Mouse (Mus musculus) forebrain, embryonic 15.5 days (tissue): ENCODE measurements around the gene G430095P16Rik. TPM values are rescaled to one million over a fixed set of nuclear protein-coding genes. Genes with fewer than 3 reads are reported as not detected.

Experiments used
- ATAC-seq: fragments of 200-750 bp; cut with Nextera tagmentation; replicated peaks from 2 replicates; pipeline ENCODE4 v1.8.0; 2017; ENCODE audit warnings: mild to moderate bottlenecking, moderate TSS enrichment, moderate library complexity
- H3K27ac ChIP-seq: fragments of 300-500 bp; sonication (generic); replicated peaks from 2 replicates; pipeline ENCODE4 v1.5.1; 2015; ENCODE audit warnings: mild to moderate bottlenecking, inconsistent platforms
- H3K27me3 ChIP-seq: fragments of 300-500 bp; sonication (generic); 2 replicates; pipeline ENCODE4 v1.6.1; 2015; ENCODE audit warnings: inconsistent platforms
- H3K36me3 ChIP-seq: fragments of 300-500 bp; sonication (generic); 2 replicates; pipeline ENCODE4 v1.6.1; 2015; ENCODE audit warnings: mild to moderate bottlenecking, inconsistent platforms
- H3K4me1 ChIP-seq: fragments of 300-500 bp; sonication (generic); 2 replicates; pipeline ENCODE4 v1.6.1; 2015; ENCODE audit warnings: inconsistent platforms
- H3K4me2 ChIP-seq: fragments of 300-500 bp; sonication (generic); replicated peaks from 2 replicates; pipeline ENCODE4 v1.6.1; 2015; ENCODE audit warnings: mild to moderate bottlenecking, inconsistent platforms
- H3K4me3 ChIP-seq: fragments of 300-500 bp; sonication (generic); 2 replicates; pipeline ENCODE4 v1.5.1; 2015; ENCODE audit warnings: mild to moderate bottlenecking, inconsistent platforms
- H3K9ac ChIP-seq: fragments of 300-500 bp; sonication (generic); replicated peaks from 2 replicates; pipeline ENCODE4 v1.6.1; 2015; ENCODE audit warnings: mild to moderate bottlenecking, inconsistent platforms
- H3K9me3 ChIP-seq: fragments of 300-500 bp; sonication (generic); 2 replicates; pipeline ENCODE4 v1.6.1; 2016; ENCODE audit warnings: inconsistent platforms
- WGBS: fragments of 180-500 bp; shearing (Covaris S2); methylation state at CpG from one replicate; pipeline ENCODE4 v1.1.7; 2015; ENCODE audit warnings: mixed read lengths; 5-methylcytosine and 5-hydroxymethylcytosine counted together
- polyA plus RNA-seq: library from polyadenylated mRNA; unstranded; fragments of >200 nt; fragmentation: Nextera tagmentation; extraction: Ambion mirVana; gene quantifications from 2 replicates; pipeline ENCODE4 v1.2.1, GENCODE M21; 2015

Gene G430095P16Rik
- polyA plus RNA-seq, 1 experiment from 2014 or later: 2.7 TPM

DNA sequence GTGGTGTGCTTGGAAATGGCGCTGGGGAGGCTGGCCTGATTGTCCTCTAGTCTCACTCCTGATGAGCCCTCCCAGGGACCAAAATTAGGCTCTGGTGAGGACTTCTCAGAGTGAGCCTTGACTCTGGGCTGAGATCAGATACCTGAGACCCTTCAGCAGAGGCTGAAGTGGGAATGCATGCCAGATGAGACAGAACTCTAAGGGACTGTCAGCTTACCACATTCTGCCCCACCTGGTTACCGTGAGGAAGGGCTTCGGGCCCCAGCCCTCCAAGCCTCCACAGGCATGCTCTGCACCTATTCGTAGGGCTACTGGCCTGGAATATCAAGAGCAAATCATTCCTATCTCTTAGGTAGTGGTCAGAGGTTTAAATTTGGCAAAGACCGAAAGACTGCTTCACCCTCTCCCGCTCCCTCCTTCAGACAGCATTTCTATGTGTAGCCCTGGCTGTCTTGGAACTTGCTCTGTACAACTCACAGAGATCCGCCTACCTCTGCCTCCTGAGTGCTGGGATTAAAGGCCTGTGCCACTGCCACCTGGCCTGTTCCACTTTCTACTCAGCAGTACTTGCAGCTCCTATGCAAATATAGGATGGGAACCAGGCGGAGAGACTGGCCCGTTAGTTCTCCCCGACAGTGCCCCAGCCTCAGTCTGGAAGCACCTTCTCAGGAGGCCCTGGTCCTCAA is 16.1 kb downstream of the G430095P16Rik start:
- Histone ChIP-seq H3K9ac (peak overlapping the region; percentile 22), H3K36me3 (no peaks in the 10 kb centered on the region), H3K4me1 (peaks cover 100% of the 10 kb centered on the region), H3K4me3 (no peak overlapping the region), H3K9me3 (no peaks in the 10 kb centered on the region), H3K27me3 (no peaks in the 10 kb centered on the region), H3K27ac (peak overlapping the region; percentile 82), H3K4me2 (peak overlapping the region; percentile 25; the same call in 1 of the 2 replicates)
- no peak for ATAC-seq
- 40% methylated on average over 10 of the region's 10 CpGs for WGBS

DNA sequence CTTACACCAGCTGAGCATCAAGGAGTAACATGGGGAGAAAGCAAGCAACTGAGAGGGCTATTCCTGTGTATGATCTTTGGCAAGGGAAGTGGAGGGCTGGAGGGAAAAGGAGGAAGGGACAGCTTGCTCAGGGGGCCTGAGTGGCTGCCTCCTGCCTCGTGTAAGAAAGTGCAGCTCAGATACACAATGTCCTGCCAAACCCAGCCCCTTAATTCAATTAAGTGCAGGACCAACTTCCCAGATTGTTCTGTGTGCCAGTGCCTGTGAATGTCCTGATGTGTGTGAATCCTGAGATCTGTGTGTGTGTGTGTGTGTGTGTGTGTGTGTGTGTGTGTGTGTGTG is 16.6 kb downstream of the G430095P16Rik start:
- Histone ChIP-seq H3K9me3 (no peaks in the 10 kb centered on the region), H3K4me3 (no peak overlapping the region), H3K27ac (peak overlapping the region; percentile 82), H3K9ac (no peak overlapping the region), H3K4me1 (peaks cover 100% of the 10 kb centered on the region), H3K4me2 (no peak overlapping the region), H3K27me3 (no peaks in the 10 kb centered on the region), H3K36me3 (no peaks in the 10 kb centered on the region)
- 0% methylated on average over 1 of the region's 1 CpGs for WGBS
- no peak for ATAC-seq

DNA sequence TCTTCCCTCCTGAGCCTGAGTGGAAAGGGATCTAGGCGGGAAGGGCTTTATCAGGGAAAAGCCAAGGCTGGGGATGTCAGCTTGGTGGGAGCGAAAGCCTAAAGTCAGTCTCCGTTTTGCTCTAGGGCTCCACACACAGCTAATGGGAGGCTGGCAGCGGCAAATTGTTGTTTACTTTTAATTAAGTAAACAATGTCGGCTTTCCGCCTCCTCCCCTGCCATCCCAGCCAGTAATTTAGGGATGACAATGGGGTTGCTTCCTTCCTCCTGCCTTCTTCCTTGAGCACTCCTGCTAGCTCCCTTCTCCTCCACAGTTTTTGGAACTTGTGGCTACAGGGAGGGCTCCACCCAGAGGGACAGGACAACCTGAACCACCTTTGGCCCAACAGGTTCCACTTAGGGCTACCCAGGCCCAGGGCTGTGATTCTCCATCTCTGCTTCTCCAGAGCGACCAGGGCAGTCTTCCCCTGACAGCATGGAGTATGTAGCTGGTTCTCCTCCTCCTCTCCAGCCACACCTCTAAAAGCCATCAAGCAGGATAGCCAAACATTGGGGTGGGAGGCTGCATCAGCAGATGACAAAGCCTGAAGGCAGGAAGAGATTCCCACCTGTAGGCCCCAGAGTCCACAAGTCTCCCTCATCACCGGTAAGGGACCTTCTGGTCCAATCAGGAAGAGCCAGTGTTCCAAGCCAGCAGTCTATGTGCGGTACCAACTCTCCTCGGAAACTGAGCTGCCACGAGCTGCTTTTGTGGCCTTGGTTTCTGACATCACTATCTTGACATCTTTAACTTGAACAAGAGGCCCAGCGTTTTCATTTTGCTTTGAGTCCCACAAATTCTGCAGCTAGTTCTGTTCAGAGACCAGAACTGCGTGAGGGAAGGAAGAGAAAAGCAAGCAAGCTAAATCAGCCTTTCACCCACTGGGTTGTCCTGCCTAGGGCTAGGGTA is 18.4 kb downstream of the G430095P16Rik start:
- WGBS: 32% methylated on average over 13 of the region's 13 CpGs
- H3K27me3 ChIP-seq: no peaks in the 10 kb centered on the region
- no peak overlapping the region for H3K4me3 ChIP-seq
- no peaks in the 10 kb centered on the region for H3K9me3 ChIP-seq
- no peaks in the 10 kb centered on the region for H3K36me3 ChIP-seq
- H3K4me1 ChIP-seq: peaks cover 98% of the 10 kb centered on the region
- H3K4me2 ChIP-seq: no peak overlapping the region
- H3K9ac ChIP-seq: 0 out of 2 replicates have a peak overlapping the region, but pooled peaks have one; percentile 35
- no peak for ATAC-seq
- peak overlapping the region; percentile 82 for H3K27ac ChIP-seq

DNA sequence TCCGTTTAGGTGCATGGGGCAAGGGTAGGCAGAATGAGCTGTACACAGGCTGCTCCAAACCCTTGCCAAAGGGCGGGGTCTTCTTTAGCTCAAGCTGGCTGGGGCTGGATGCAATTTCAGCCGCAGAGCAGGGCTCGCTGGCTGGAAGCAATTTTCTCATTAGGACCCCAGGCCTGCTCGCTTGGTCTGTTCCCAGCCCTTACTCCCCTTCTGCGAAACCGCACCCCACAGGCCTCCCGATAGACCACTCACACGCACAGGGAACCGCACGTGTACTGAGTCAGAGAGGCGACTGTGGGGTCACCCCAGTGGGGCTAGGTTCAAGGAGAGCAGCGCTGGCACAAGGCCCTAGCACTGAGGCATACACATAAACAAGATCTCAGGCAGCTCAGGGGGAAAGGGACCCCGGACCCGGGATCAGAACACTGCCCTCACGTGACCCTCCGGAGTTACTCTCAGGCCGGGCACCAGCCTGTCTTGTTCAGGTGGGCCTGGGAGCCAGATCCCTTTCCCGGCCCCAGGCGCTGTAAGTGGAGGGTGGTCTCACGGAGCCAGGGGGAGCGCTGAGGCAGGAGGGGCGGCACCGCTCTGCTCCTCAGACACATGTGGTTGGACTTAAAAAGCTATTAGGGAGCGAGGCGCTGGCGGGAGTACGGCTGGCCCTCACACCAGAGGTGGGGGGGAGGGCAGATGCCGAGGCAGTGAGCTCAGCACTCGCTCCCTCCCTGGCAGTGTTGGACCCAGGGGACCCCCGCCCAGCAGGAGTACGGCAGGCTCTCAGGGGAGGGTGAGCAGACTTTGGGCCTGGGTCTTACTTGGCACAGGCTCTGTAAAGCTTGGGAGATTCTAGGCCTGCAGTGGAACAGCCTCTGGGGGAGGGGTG is 19.6 kb downstream of the G430095P16Rik start:
- no peaks in the 10 kb centered on the region for H3K9me3 ChIP-seq
- peak; percentile 44 for ATAC-seq
- H3K27me3 ChIP-seq: no peaks in the 10 kb centered on the region
- peak overlapping the region; percentile 82 for H3K27ac ChIP-seq
- H3K4me3 ChIP-seq: peak overlapping the region; percentile 9; the same call in 1 of the 2 replicates
- 4% methylated on average over 32 of the region's 32 CpGs for WGBS
- H3K4me2 ChIP-seq: peak overlapping the region; percentile 34
- H3K36me3 ChIP-seq: no peaks in the 10 kb centered on the region
- H3K4me1 ChIP-seq: peaks cover 98% of the 10 kb centered on the region
- H3K9ac ChIP-seq: peak overlapping the region; percentile 35; the same call in 1 of the 2 replicates

DNA sequence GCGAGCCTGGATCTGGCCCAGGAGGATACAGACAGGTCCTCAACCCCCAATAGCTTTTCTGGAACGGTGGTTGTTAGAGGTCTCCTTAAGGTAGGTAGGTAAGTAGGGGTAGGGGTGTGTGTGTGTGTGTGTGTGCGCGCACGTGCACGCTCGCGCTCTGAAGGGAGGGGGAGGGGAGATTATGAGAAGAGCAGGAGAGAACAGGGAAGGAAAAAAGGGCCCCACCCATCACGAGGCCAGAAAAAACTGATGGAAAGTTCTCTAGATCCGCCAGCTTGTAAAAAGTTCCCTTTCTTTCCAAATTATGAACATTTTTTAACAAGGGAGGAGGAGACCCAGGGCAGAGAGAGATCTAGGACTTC is 20.2 kb downstream of the G430095P16Rik start:
- Histone ChIP-seq H3K4me3 (no peak overlapping the region), H3K27me3 (no peaks in the 10 kb centered on the region), H3K9ac (peak overlapping the region; percentile 35; the same call in 1 of the 2 replicates), H3K4me1 (peaks cover 97% of the 10 kb centered on the region), H3K36me3 (no peaks in the 10 kb centered on the region), H3K9me3 (no peaks in the 10 kb centered on the region), H3K27ac (peak overlapping the region; percentile 82), H3K4me2 (peak overlapping the region; percentile 34)
- 8% methylated on average over 10 of the region's 10 CpGs for WGBS
- no peak for ATAC-seq

DNA sequence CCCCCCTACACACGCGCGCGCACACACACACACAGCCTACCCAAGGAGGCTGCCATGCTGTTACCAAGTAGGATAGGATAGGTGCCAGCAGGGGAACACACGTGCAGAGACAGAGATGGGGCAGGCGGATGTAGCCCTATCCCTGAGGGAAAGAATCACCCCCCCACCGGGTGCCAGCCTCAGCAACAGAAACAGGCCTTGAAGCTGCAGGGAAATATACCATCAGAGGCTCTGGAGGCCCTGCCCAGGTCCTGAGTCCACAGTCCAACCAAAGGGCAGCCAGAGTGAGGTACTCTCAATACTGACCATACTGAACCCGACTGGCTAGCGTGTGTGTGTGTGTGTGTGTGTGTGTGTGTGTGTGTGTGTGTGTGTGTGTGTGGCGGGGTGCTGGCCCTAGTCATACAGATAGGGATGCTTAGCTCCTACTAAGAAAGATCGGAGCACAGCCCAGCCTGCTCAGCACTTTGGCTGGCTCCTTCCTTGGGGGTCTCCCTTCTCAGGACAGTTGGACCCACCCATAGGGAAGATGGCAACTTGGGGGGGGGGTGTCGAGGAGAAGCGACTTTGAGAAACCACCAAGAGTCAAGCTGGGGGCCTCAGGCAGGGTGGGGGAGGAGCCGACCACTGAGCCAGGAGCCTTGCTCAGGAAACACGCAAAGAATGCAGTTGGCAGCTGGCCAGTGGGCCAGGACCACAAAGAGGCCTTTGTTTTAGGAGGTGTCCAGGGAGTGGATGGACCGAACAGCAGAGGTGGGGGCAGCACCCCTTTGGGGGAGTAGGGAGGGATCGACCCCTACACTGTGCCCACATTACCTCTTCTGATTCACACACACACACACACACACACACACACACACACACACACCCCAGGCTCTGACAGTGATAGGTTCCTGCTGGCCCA is 21.0 kb downstream of the G430095P16Rik start:
- Histone ChIP-seq H3K4me2 (peak overlapping the region; percentile 34), H3K36me3 (no peaks in the 10 kb centered on the region), H3K9ac (peak overlapping the region; percentile 4; the same call in 1 of the 2 replicates), H3K4me1 (peaks cover 92% of the 10 kb centered on the region), H3K9me3 (no peaks in the 10 kb centered on the region), H3K4me3 (no peak overlapping the region), H3K27ac (peak overlapping the region; percentile 82), H3K27me3 (no peaks in the 10 kb centered on the region)
- ATAC-seq: peak; percentile 55
- WGBS: 4% methylated on average over 16 of the region's 17 CpGs

DNA sequence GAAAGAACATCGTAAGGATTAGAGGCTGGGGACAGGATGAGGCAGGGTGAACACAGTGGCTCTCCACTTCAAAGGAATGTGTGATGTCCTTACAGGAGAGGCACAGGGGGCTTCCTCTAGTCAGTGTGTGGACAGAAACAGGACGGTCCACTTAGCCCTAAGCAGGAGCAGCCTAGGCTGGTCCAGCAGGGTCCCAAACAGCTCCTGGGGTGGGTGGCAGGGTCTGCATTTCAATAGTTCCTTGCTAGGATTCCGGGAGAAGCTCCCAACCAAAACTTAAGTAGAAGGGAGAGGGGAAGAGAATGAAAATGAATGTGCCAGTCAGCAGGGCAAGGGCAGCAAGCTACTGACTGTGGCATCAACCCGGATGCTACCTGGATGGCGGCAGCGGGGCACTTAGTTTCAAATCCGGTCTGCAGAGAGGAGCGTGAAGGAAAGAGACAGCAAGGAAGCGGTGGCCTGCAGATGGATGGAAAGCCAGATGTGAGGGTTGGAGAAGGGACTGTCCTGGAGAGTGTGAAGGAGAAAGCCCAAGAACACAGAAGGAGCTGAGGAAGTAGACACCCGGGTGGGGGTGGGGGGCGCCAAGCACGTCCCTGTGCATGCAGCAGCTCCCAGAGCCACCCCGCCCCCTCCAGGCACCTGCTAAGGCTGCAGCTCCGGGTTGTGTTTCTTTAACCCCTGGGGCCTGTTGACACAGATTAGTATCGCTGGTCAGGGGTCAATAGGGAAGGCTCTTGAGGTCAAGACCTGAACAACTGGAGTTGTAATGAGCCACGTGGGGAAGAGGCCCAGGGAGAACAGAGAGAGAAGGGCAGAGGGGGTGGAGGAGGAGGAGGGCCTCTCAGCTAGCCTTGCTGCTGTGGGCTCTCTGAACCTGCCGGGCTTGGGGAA is 22.5 kb downstream of the G430095P16Rik start:
- H3K4me1 ChIP-seq: peaks cover 90% of the 10 kb centered on the region
- H3K9me3 ChIP-seq: no peaks in the 10 kb centered on the region
- WGBS: 8% methylated on average over 17 of the region's 17 CpGs
- H3K4me2 ChIP-seq: peak overlapping the region; percentile 17
- H3K27me3 ChIP-seq: no peaks in the 10 kb centered on the region
- ATAC-seq: no peak
- H3K36me3 ChIP-seq: no peaks in the 10 kb centered on the region
- no peak overlapping the region for H3K4me3 ChIP-seq
- H3K27ac ChIP-seq: peak overlapping the region; percentile 82
- H3K9ac ChIP-seq: peak overlapping the region; percentile 4

DNA sequence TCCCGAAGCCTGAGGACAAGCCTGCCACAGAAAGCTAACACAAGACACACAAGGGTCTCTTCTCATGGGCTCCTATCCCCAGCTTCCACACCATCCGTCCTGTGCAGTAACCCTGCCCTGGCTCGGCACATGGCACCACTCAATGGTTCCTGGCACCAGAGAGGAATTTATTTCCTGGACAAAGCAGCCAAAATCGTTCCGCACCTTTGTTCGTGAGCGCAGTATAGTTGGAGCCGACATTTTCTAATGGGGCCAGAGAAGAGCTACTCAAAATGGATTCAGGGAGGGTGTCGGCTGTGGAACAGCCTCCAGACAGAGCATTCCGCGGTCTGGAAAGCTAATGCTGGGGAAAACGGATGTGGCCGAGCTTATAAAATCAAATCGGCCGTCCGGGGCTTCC is 26.7 kb downstream of the G430095P16Rik start:
- ATAC-seq: no peak
- peaks cover 85% of the 10 kb centered on the region for H3K4me1 ChIP-seq
- no peaks in the 10 kb centered on the region for H3K27me3 ChIP-seq

DNA sequence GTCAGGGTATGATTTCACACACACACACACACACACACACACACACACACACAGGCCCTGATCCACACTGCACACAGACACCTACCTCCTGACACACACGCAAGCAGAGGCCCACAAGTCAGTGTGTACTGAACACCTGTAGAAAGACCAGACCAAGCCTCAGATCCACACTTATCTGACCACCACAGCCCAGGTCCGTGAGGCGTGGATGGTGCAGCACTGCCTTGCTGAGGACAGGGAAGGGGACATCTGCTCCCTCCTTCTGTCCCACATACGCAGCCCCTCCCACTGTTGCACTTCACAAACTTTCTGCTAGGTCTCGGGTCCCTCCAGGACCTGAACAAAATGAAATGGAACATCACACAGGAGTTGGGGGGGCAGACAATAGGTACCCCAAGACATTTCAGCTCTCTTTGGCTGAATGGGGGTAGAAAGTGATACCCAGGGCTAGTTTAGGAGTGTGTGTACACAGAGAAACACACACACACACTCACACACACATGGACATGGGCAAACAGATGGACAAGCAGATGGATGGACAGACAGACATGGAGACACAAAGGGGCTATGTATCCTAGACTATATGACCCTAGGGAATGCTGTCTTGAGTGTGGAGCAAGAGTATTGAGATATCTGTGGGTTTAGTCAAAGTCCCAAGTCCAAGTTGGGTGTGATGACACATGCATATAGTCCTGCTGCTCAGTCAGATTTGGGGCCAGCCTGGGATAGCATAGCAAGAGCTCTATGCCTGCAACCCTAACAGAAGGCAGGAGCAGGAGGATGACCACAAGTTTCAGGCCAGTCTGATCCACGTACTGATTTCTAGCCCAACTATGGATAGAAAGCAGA is 30.2 kb downstream of the G430095P16Rik start:
- Histone ChIP-seq H3K36me3 (peaks cover 12% of the 10 kb centered on the region; the same call in 1 of the 2 replicates), H3K27ac (peak overlapping the region; percentile 78), H3K9ac (no peak overlapping the region), H3K4me3 (no peak overlapping the region), H3K4me2 (no peak overlapping the region), H3K9me3 (no peaks in the 10 kb centered on the region), H3K27me3 (no peaks in the 10 kb centered on the region), H3K4me1 (peaks cover 77% of the 10 kb centered on the region)
- 0 out of 2 replicates have a peak, but pooled peaks have one; percentile 6 for ATAC-seq
- 76% methylated on average over 6 of the region's 6 CpGs for WGBS

More for the DNA sequence above, 26.7 kb downstream of the G430095P16Rik start:
- H3K36me3 ChIP-seq: no peaks in the 10 kb centered on the region
- H3K9ac ChIP-seq: peak overlapping the region; percentile 26; the same call in 1 of the 2 replicates
- WGBS: 39% methylated on average over 16 of the region's 16 CpGs
- no peak overlapping the region for H3K4me3 ChIP-seq
- peak overlapping the region; percentile 29 for H3K4me2 ChIP-seq
- no peaks in the 10 kb centered on the region for H3K9me3 ChIP-seq
- H3K27ac ChIP-seq: peak overlapping the region; percentile 78
